Mouse (Mus musculus) ES-E14 (cell line): ENCODE measurements around the gene Ednra.

Experiments used
- HCFC1 ChIP-seq: IDR thresholded peaks from 2 replicates; pipeline ENCODE4 v1.6.1; 2012; ENCODE audit warnings: low read length, inconsistent platforms, borderline replicate concordance; ENCODE audit not compliant: insufficient read depth
- MAFK ChIP-seq: IDR thresholded peaks from 2 replicates; pipeline ENCODE4 v1.6.1; 2014; ENCODE audit warnings: mild to moderate bottlenecking, low read depth, low read length, inconsistent platforms; ENCODE audit not compliant: insufficient read depth
- ZC3H11A ChIP-seq: IDR thresholded peaks from 2 replicates; pipeline ENCODE4 v1.6.1; 2012; ENCODE audit warnings: low read depth, mild to moderate bottlenecking, inconsistent platforms, low read length, borderline replicate concordance
- ZNF384 ChIP-seq: IDR thresholded peaks from 2 replicates; pipeline ENCODE4 v1.6.1; 2012; ENCODE audit warnings: low read depth, low read length, inconsistent platforms

- TF ChIP-seq ZC3H11A: no peak
- no peak for TF ChIP-seq ZNF384
- no peak for TF ChIP-seq HCFC1
- no peak for TF ChIP-seq MAFK
Measured at GRCm38 (mm10) chr8:77640093-77640839, 84.0 kb downstream of the Ednra start.
